Mouse (Mus musculus) gastrocnemius, adult 8-10 months (tissue): ENCODE measurements around the gene Olfr116. TPM values are rescaled to one million over a fixed set of nuclear protein-coding genes. Genes with fewer than 3 reads are reported as not detected.

Experiments used
- DNase-seq, 2 experiments: peaks; one replicate each; pipeline ENCODE4 v3.0.0; 2022; ENCODE audit warnings: low spot score in 2 of 2
- total RNA-seq, 4 experiments: library from RNA; stranded (reverse); gene quantifications; 2 replicates each; pipeline ENCODE4 v1.2.4; 2022

The Olfr116 gene
- not detected for total RNA-seq

DNA sequence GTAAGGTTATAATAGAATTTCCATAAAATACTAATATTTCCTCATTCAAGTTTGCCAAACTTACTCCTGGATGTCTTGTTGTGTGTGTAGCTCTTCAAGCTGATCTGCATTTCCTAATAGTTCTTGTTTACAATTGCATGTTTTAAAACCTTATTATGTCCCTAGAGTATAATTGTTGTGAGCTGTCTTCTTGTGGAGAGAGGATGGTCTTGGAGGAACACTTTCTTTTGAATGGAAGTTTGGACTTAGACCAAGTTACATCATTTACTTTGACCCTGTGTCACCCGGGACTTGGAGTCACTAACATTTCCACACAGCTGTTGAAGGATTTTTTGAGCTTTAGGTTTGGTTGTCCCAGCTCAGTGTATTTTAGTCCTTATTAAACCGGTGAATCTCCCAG is at the start of gene Olfr116, which contains the start of gene Olfr115:
Olfr116 (minus strand) TSS at position 191 of the 400 bp plus-strand sequence.
Olfr115 (minus strand) TSS at position 101 of the 400 bp plus-strand sequence.
- no peak for DNase-seq

DNA sequence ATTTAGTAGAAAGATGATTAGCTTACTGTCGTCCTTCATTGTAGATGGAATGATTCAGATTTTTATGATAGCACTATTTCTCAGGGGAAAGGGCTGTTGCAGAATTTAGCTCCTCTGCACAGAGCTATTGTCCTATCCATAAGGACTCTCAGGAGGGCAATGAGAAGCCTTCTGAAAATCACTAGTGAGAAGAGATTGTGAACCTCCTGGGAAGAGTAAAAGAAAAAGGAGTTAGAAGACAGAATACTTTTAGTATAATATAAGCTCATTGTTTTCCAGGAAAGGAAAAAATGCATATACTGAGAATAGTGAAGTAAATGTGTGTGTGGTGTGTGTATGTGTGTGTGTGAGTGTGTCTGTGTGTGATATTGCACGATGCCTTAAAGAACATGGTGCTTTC is 39.7 kb upstream of the Olfr116 start, which contains the start of gene Olfr118:
Olfr118 (plus strand) TSS at position 301 of the 400 bp plus-strand sequence.
- no peak for DNase-seq

DNA sequence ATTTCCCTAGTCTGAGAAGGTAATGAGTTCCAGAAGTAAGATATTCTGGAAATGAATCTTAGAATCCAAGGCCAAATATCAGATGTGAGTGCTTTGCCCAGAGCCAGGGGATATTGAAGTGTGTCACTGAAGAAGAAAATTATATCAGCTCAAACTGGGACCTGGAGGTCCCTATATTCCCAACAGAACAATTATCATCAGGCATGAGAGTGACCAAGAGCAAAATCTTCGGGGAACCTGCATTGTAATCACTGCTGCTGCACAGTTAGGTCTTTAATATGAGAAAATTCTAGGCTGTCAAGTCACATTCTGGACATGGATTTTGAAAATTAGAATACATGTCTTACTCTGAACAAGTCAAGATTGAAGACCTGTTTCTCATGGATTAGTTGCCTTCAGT is 36.7 kb upstream of the Olfr116 start, which contains the start of gene Olfr117:
Olfr117 (minus strand) TSS at position 101 of the 400 bp plus-strand sequence.
- no peak for DNase-seq

GRCm38 (mm10) chr17:37592643-37593042 is 34.4 kb downstream of the Olfr116 start, which contains the start of gene Olfr114:
Gene Olfr114 (minus strand): TSS chr17:37592743.
- no peak for DNase-seq

DNA sequence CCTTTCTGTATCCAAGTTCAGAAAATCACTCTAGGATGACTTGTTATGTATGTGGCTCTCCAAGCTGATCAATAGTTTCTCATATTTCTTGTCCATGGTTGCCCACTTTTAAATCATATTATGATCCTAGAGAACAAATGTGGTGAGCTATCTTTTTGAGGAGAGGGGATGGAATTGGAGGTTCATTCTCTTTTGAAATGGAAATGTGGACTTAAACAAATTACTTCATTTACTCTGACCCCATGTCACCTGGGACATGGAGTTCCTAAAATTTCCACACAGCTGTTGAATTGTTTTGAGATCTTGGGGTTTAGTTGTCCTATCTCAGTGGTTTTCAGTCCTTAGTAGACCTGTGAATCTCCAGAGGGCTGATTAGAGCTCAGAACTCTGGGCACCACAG is 49.4 kb downstream of the Olfr116 start, which contains the start of gene Olfr113:
Olfr113 (minus strand) TSS at position 101 of the 400 bp plus-strand sequence.
- DNase-seq: no peak

Other genes with a start within 250 kb of the Olfr116 start
- gene Olfr105-ps, start 248.2 kb downstream of the Olfr116 start, total RNA-seq: not detected
- gene Olfr106-ps, start 236.8 kb downstream of the Olfr116 start, total RNA-seq: not detected
- gene Olfr107, start 228.0 kb downstream of the Olfr116 start, total RNA-seq: not detected
- not detected for gene Olfr108, start 181.7 kb downstream of the Olfr116 start, total RNA-seq
- gene Olfr109, start 168.3 kb downstream of the Olfr116 start, total RNA-seq: not detected
- not detected for gene H2-M2, start 143.6 kb downstream of the Olfr116 start, total RNA-seq
- not detected for gene Olfr110, start 134.7 kb downstream of the Olfr116 start, total RNA-seq
- not detected for gene Olfr111, start 119.2 kb downstream of the Olfr116 start, total RNA-seq
- not detected for gene Olfr112, start 57.7 kb downstream of the Olfr116 start, total RNA-seq
- not detected for gene Olfr113, start 49.5 kb downstream of the Olfr116 start, total RNA-seq
- not detected for gene Olfr114, start 34.5 kb downstream of the Olfr116 start, total RNA-seq
- gene Olfr115, start 90 bp downstream of the Olfr116 start, total RNA-seq: under 1 TPM in 1 of 4 experiments, not detected in 3; 0.17 TPM
- not detected for gene Olfr117, start 36.6 kb upstream of the Olfr116 start, total RNA-seq
- gene Olfr118, start 39.8 kb upstream of the Olfr116 start, total RNA-seq: not detected
- not detected for gene Olfr119, start 69.4 kb upstream of the Olfr116 start, total RNA-seq
- gene Olfr120, start 94.6 kb upstream of the Olfr116 start, total RNA-seq: not detected
- gene Olfr121, start 121.7 kb upstream of the Olfr116 start, total RNA-seq: not detected
- gene Olfr122, start 141.4 kb upstream of the Olfr116 start, total RNA-seq: not detected
- not detected for gene Olfr123, start 166.3 kb upstream of the Olfr116 start, total RNA-seq
- gene Olfr124, start 172.7 kb upstream of the Olfr116 start, total RNA-seq: not detected
- gene Olfr125, start 205.8 kb upstream of the Olfr116 start, total RNA-seq: not detected
- not detected for gene Olfr126, start 220.3 kb upstream of the Olfr116 start, total RNA-seq